Mouse (Mus musculus) hindlimb bud, embryonic 11.5 days (tissue): ENCODE measurements around the gene Hemk1.

Experiments
- DNase-seq: peaks from one replicate; pipeline ENCODE4 v3.0.0-alpha.2; 2012; ENCODE audit warnings: low read depth, low spot score; ENCODE audit errors: extremely low spot score

The Hemk1 gene

GRCm38 (mm10) chr9:107296041-107296440 is 42.1 kb downstream of the Hemk1 start:
- DNase-seq: no peak

- DNase-seq: no peak
Measured at GRCm38 (mm10) chr9:107296016-107296040, 42.3 kb downstream of the Hemk1 start, which contains the start of gene Cish. Gene Cish (plus strand): TSS chr9:107296026.

DNA sequence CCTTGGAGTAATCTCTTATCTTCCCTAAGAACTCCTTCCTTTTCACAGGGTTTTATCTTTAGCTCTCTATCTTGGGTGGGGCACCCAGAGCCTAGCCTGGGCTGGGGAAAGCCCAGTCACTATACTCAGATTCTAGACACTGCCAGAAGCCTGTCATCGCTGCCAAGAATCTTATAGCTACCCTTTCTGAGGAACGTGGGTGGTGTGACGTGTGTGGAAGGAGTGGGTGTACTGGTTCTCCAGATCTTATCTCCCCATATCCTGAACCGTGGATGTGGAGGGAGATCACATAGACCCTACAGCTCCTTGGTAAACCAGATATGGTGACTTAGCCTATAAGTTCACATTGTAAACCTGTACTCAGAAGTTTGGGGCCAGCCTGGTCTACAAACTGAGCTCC is 42.5 kb downstream of the Hemk1 start:
- no peak for DNase-seq

DNA sequence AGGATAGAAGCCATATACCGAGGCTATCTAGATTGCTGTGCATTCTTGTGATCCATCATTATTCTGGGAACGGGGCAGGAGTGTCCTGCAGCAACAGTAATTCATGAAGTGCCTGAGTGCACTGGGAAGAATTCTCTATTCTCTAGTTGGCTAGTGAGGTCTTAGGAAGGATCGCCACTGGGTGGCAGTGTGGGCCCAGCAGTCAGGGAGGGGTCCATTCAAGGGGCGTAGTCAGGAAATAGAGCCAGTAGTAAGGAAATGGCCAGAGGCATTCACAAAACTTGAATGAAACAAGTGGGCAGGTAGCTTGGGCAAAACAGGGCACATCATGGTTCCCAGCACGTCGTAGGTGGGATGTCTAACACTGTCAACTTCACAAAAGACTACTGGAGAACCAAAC is 43.9 kb downstream of the Hemk1 start:
- no peak for DNase-seq

GRCm38 (mm10) chr9:107290897-107291296 is 47.3 kb downstream of the Hemk1 start:
- DNase-seq: no peak

DNA sequence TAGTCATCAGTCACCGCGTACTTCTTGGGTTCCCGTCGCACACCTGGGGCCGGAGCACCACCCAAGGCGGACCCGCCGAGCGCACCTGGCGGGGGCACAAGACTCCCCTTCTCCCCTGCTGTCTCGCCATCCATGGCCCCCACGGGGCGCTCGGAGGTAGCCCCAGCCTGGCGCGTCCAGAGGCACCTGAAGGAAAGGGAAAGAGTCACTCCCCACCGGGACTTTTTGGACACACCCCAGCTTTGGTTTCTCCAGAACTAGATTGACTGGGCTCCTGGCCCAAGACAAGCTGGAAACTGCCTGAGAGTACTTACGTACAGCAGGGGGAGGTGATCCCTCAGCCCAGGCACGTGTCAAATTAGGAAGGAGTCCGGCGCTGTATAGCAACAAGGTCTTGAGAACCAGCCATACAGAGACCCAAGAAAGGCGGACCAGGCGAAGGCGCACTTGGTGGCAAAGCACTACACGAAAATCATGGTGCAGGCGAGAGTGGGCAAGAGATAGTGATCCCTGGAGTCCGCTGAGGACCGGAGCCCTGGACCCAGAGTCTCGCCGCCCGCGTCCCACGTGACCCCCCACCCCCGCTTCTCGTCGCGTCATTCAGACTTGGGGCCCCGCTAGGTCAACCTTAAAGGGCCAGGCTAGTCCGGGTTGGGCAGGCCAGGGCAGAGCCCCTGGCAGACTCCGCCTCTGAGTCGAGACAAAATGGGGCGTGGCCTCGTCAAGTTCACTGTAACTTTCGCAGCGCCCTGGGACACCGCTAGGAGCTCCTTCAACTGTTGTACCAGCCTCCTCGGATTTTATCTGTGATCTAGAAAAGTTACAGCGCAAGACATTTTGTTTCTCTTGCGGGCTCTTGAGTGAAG is 48.7 kb downstream of the Hemk1 start, which contains the start of gene Mapkapk3:
TSS of gene Mapkapk3 (minus strand) at position 667 of the 866 bp plus-strand sequence.
- DNase-seq: no peak

DNA sequence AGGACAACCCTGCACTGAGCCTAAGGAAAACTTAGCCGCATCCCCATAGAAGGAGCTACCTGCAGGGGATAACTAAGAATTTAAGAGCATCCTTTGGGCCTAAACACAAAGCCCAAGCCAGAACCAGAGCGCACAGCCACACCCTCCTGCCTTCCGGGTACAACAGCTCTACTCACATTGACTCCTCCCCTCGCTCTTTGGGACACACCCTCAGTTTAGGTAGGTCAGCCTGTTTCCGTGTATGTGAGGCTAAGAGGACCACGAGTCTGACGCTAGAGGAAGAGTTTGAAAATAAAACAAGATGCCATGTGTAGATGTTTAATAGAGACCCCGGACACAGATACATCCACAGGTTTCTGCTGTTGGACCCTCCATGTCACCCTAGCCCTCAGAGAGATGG is 49.4 kb downstream of the Hemk1 start:
- DNase-seq: no peak

DNA sequence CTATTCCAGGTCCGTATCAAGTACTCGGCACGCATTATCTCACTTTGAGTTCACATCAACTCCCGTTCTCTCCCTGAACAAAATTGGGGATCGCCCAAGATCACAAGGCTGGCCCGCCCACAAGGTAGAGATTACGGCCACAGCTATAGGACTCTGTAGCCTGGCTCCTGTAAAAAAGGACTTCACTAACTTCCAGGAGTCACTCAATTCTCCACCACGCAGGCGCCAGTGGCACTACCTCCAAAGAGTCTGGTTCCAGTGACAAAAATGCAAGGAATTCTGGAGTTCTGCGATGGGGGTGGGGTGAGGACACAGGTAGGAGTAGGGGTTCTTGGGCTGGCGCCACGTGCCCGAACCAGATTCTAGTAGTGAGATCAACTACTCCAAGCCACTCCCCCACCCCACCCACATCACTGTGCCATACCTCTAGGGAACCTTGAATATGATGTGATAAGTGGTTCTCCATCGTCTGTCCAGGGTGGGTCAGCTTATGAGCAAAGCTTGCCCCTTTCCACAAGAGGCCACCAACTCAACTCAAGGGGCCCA is 50.0 kb downstream of the Hemk1 start:
- no peak for DNase-seq

- no peak for DNase-seq
Measured at GRCm38 (mm10) chr9:107287294-107287693, 50.9 kb downstream of the Hemk1 start.

DNA sequence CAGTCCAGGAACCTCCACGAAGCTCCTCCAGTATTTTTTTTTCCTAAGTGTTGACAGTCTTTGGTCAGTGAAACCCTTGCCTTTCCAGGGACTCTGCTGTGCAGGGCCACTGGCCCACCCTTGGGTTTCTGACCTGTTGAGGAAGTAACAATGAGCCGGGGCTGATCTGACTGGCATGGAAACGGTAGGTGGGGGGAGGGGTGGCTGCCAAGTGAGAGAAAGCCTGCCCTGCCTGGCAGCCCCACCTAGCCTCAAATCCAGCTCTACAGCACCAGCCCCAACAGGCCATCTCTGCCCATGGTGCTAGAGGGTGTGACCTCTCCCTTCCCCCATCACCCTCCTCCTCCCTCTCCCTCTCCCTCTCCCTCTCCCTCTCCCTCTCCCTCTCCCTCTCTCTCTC is 53.1 kb downstream of the Hemk1 start:
- DNase-seq: no peak

- no peak for DNase-seq
Measured at GRCm38 (mm10) chr9:107282951-107283350, 55.2 kb downstream of the Hemk1 start.

DNA sequence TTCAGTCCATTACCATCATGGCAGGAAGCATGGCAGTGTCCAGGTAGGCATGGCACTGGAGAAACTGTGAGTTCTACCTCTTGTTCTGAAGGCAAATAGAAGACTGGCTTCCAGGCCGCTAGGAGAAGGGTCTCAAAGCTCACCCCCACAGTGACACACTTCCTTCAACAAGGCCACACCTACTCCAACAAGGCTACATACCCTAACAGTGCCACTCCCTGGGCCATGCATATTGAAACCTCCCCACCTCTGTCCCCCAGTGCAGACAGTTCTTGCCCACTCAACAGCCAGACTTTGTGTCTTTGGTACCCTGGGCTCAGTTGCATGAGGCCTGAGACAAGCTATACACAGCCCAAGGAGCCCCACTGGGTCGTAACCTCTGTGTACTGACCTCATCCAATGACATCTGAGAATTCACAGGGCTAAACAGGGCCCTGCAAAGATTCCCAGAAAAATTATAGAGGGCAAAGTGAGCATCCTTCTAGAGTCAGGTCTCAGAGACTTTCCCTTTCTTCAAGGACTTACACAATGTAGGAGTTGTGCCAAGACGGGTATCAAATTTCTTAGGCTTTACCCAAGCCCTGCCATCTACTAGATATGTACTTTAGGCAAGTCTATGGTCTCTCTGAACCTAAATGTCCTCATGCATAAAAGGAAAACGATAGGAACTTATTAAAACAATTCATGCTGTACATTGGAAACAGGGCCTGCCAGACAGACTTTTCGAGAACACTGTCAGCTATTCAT is 56.7 kb downstream of the Hemk1 start:
- no peak for DNase-seq

- DNase-seq: no peak
Measured at GRCm38 (mm10) chr9:107280322-107281027, 57.7 kb downstream of the Hemk1 start.

- DNase-seq: no peak
Measured at GRCm38 (mm10) chr9:107279378-107280321, 58.5 kb downstream of the Hemk1 start.

DNA sequence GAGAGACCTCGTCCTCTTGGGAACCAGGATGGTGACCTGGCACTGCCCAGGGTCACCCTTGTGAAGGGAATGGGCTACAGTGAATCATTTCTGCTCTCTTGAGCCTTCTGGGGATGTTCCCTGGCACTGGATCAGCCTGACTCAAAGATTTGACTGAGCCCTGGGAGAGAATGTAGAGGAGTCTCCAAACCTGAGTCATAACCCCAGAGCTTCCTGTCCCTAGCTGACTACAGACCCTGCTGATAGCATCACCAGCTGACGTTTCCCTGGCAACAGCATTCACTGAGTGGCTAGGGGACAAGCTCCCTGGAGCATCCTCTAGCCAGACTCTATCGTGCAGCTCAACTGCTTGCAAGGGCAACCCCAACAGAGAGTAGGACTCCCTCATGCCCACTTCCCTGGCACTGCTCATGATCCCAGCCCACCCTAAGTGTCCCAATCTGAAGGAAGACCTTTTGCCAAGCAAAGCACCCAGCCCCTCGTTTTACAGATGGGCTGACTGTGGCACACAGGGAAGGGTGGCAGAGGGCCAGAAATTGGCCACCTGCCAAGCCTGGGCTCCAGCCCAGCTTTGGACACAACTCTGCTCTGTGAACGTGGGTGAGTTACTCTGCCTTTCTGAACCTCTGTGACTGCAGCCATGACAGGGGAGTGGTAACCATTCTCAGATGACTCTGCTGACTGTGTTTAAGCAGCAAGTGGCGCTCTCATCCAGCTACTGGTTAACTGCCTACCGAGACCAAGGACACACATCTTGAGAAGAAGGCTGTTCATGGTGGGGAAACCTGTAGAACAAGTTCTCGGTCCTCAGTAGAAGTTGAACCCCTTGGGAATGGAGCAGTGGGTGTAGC is 59.4 kb downstream of the Hemk1 start:
- DNase-seq: no peak

DNA sequence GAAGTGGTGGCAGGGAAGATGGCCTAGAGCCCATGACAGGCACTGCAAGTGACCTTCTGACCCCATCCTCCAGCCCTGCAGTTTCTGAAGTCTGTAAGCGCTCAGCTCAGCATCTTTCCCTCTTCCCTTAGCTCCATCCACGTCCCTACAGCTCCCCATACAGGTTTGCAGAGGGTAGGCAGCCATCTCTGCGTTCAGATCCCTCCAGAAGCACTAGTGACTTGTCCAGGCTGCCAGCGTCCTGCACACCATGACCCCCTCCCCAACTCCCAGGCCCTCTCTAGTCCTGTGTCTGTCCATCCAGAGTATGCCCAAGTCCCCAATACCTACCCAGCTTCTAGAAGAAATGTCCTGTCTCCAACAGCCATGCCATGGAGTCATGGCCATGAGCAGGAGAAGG is 60.0 kb downstream of the Hemk1 start:
- no peak for DNase-seq

DNA sequence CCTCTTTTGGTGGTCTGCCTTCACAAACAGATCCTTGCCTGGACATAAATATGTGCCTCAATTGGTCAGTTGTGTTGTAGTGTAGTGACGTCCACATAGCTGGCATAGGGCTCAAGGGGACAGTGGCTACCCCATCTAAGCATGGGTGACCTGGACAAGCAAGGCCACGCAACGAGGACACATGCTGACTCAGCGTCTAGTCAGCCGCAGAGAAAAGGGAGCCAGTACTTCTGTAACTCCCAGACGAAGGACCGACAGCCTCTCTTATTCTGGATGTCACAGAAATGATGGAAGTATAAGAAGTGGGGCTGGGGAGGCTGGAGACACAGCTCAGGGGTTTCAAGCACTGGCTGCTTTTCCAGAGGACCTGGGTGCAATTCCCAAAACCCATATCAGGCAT is 60.5 kb downstream of the Hemk1 start:
- no peak for DNase-seq
